Mouse (Mus musculus) mesoderm, embryonic 11.5 days (tissue): ENCODE data around the gene Hoxd13.

Experiments used
- DNase-seq: peaks from one replicate; pipeline ENCODE4 v3.0.0-alpha.2; 2012; ENCODE audit warnings: low read depth, low spot score

The Hoxd13 gene

DNA sequence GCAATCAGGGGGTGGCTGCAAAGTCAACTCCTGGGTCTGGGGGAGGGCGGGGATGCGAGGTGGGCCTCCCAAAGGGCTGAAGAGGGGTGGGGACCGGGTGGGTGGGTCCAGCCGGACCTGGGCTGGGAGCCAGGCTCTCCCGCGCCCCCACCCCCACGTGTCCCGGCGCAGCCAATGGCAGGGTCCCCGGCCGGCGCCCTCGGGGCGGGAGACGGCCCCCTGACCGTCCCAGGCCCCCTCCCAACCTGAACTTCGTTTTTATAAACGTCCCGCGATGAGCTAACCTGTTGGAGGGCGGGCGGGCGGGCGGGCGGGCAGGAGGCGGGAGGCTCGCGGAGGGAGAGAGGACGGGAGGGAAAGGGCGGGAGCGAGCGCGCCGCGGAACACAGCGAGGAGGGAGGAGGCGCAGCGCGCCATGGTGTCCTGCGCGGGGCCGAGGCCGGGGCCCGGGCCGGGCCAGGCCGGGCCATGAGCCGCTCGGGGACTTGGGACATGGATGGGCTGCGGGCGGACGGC, at the start of gene Hoxd13:
Gene Hoxd13, plus strand, starts transcription at position 469 of the 516 bp plus-strand sequence.
- no peak for DNase-seq

DNA sequence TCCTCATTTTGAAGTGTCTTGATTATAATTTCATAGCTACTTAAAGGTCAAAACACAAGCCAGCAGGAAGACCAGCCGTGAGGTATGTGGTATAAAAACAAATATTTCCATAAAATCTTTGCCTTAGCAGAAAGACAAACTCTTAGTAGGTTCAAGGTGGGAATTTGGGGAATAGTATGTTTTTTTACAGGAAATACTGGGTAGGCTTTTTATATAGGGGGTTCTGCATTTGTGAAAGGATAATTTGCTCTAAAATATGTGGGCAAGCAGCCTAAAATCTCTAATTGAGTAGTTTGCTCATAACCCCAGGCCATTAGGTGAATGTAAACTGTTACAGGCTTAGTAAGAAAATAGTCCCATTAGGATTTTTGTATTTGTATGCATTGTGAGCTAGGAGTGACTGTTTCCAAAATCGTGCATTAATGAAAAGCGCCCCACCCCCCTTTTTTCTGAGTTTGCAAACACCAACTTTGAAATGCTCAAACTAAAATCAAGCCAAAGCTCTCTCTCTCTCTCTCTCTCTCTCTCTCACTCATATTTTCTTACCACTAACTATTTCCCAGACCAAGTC, 48.3 kb upstream of the Hoxd13 start:
- DNase-seq: no peak

DNA sequence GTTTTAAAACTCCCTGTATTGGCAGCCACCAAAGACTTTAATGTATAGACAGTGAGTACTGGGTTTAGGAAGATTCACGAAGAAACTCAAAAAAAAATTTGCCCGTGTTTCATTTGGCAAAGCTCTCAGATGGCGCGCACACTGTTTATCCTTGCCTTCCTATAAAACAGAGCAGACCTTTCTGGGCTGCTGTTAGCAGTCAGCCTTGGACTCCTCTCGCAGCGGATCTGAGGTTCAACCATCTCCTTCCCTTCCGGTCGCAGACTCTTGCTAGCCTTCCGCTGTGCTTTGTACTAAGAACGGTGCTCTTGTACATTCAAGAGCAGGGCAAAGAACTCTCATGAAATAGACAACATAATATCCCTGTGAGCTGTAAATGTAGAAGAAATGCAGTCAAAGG, 47.7 kb upstream of the Hoxd13 start:
- no peak for DNase-seq

DNA sequence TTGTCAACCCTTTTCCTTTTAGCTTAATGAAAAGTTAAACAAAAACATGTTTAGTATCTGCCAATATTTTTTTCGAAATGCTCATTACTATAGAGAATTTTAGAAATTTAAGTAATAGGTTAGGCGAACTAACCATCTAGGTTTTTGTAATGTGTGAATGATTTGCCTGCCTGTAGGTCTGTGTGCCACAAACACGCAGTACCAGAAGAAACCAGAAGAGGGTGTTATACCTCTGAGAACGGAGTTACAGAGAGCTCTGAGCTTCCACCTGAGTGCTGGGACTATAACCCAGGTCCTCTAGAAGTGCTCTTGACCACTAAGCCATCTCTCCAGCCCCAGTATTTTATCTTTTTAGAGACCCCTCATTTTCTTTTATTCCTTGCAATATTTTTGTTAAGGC, 32.7 kb upstream of the Hoxd13 start:
- DNase-seq: no peak

DNA sequence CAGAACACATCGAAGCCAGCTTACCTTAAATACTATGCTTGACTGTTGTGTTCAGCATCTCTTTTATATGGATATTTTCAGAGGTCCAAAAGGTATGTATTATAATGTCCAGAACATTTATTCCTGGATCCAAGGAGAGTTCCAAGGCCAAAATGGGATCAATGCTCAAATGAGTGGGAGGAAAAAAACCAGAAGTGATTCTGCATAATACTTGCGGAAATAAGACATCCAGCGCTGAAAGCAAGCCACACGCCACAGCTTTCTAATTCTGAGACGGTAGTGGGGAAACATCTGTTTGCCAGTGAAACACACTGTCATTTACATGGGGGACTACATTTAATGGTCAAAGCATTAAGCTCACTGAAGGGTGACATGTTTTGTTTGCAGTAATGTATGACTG, 25.7 kb upstream of the Hoxd13 start:
- no peak for DNase-seq

DNA sequence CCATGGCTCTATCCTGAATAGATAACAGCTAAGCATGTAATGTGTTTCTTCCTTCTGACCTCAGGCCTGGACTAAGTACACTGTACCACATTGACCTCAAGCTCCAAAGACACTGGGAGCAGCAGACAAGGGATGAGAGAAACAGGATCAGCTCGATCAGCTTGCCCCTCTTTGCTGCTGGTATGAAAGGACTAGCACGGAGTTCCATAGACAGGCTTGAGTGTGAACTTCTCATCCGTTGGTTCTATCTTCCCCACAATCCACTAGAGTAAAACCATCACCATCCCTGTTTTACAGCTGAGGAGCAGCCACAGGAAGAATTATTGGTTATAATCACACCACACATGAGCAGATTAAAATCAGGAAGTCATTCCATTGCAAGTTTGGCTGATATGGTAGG, 22.5 kb upstream of the Hoxd13 start:
- DNase-seq: no peak

DNA sequence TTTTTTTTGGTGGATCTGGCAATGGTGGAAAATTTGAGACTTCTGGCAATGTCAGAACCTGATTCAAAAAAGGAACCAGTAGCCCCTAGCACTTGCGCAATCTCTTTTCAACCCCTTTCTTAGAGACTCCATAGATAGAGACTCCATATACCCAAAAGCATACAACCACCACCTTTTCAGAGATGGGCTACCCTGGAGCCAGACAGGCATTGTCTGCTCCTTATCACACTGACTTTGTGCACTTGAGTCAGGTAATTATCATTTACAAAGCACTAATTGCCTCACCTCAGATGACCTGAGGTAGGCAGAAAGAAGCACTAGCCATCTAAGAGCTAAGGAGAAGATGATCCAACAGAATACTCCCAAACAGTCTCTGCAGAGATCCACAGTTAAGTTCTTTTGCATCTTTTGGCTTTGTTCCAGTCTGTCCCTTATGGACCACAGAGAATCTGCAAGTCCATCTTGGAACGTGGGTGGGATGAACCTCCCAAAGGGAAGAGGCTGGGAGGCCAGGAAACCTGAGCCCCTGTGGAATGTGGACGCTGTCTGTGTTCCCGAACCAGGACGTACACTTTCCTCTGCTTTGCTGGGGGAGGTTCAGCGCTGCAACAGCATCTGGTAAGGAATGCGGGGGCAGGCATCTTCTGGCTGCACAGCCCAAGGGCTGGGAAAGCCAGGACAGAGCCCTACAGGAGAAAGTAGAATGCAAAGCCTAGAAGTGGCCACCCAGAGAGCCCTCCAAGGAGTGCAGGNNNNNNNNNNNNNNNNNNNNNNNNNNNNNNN, 20.8 kb upstream of the Hoxd13 start:
- DNase-seq: peak; percentile 44

DNA sequence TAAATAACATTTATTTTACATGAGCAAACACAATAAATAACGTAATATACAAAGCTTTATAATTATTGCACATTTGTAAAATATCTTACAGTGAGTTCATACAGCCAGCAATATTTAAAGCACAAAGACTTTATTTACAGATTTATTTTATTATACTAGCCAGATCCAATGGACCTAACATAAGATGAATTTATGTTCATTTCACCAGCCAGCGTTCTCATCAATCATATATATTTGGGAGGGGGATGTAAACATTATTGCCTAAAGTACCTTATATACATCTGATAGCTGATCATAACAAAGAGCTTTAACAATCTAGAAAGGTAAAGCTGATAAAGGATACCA, 15.1 kb upstream of the Hoxd13 start:
- DNase-seq: no peak

DNA sequence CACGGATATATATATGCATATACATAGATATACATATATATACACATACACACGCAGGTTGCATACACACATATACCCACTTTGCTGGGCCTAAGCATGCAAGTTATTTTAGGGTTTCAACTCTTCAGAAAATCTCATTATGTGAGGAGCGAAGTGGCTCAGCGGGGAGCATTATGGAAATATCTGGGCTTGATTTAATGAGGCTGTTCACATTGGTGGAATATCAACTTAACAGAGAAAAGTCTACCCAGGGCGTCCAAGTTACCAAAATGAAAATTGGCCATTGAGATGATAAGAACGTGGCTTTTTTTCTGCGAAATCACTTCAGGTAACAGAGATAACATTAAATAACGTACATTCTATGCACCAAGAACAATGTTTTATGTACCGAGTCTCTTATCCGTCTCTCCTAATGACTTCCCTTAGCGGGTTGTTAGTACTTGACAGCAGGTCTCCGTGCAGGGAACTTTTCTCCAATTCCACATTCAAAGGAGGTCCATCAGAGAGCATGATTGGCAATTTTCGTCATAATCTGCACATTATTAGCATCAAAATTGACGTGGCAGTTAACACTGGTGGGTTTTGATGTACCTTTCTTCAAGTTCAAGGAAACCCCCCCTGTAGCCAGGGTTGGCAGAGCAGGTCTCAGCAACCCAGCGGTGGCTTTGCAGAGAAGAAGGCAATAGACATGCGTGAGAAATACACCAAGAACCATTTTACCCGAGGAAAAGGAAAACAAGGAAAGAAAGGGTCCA, 14.2 kb upstream of the Hoxd13 start:
- DNase-seq: peak; percentile 30

DNA sequence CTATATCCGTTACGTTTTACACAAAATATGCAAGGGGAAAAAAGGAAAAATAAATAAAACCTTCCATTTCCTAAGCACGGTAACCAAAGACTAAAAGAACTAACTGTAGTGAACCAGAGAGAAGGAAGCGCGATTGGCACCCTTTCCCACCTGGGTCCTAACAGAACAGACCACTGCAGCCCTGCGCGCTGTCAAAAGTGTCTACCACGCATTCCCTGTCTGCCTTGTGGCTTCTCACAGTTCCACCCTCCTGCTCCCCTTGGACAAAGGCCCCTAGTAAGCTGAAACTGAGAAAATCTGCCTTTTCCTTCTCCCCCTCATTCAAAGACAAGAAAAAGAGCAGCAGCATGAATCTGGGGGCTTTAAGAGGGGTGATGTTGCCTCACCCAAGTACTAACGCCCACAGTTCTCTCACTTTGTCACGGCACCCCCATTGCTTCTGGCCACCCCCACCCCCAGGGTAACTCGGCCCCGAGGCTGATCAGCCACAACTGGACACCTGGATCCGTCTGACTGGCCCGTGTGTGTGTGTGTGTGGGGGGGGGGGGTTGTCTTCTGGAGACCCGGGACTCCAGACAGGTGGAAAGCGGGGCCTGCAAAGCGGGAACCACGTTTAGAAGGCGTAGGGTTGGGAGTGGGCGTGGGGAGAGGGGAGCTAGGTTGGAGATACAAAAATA, 13.2 kb upstream of the Hoxd13 start:
- no peak for DNase-seq

DNA sequence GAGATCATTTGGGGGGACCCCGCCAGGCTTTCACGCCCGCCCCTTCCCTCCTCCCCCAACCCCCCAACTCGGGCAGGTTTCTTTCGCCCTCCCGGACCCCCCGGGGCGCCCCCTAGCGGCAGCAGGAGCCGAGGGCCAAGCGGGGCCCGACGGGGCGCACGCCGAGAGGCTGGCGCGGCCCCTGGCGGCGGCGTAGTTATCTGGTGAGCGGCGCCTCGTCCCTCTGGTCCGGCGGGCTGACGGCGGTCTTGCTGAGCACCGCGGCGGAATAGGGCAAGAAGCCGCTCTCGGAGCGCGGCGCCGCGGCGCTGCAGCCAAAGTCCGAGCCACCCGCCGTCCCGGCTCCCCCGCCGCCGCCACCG, 12.7 kb upstream of the Hoxd13 start:
- DNase-seq: no peak

DNA sequence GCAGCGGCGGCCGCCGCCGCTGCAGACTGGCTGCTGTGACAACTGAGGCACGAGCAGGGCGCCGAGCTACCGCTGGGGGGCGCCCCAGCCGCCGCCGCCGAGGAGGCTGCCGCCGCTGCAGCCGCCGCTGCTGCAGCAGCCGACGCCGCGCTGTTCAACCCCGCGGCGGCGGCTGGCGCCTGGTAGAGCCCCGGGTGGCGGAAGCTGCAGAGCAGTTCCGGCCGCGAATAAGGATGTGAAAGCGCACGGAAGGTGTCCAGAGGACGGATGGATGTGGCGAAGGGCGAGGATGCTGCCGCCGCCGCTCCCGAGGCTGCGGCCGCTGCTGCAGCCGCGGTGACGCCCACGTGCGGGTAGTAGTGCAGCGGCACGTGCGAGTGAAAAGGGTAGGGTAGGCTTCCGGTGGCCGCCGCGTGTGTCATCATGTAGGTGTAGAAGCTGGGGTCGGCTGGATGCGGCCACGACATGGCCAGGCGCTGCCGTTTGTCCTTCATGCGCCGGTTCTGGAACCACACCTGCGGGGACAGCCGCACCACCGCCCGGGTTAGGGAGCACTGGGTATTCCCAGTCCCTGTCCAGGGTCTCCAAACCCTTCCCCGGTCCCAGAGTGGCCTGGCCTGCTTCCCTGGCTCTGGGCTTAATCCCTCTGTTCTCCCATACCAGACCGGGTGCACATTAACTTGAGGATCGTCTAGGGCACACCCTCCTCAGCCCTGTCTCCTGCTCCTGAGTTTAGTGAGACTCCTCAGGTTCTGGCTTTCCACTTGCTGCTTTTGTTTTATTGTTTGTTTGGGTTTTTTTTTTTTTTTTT, 12.1 kb upstream of the Hoxd13 start:
- peak; percentile 48 for DNase-seq

DNA sequence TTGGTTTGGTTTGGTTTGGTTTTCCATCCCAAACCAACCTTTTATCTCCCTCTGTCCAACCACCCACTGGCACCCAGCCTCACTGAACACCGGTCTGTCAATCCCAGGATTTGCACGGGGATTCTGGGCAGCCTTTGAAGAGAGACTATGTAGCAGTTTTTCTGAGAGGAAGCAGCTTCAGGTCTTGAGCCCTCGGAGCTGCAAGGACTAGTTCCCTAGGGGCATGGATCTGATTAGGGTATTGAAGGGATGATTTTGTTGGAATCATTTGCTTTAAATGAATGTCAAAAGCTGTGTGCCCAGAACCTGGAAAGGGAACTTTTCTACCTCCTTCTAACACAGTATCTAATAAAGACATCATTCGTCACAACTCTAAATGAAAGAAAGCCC, 11.5 kb upstream of the Hoxd13 start:
- peak; percentile 39 for DNase-seq

DNA sequence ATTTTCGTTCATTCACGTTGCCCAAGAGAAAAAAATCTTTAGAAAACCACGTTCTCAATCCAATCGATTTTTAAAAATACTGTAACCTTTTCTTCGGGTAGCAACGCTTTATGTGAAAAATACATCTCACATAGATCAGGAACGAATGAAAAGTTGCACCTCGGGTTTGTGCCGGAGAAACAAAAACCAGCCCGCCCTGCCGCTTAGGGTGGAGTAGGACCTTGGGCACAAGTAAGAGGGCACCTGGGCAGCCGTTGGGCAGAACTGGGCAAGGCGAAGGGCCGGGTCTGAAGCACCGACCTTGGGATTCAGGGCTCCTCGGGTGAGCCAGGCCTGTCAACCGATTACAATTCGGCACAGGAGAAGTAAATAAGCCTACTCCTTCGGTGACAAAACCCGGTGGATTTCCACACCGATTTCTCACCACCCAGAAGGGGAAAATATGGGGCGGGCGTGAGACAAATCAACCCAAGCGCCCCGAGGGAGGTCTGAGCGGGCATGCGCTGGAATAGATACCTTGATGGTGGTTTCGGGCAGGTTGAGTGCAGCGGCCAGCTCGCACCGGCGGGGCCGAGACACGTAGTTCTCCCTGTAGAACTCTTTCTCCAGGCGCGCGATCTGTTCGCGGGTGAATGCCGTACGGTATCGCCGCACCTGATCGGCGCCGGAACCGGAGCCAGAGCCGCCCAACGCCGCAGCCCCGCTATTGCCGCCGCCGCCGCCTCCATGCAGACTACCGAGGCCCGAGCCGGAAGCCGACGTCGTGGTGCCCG, 10.7 kb upstream of the Hoxd13 start:
- DNase-seq: peak; percentile 37

DNA sequence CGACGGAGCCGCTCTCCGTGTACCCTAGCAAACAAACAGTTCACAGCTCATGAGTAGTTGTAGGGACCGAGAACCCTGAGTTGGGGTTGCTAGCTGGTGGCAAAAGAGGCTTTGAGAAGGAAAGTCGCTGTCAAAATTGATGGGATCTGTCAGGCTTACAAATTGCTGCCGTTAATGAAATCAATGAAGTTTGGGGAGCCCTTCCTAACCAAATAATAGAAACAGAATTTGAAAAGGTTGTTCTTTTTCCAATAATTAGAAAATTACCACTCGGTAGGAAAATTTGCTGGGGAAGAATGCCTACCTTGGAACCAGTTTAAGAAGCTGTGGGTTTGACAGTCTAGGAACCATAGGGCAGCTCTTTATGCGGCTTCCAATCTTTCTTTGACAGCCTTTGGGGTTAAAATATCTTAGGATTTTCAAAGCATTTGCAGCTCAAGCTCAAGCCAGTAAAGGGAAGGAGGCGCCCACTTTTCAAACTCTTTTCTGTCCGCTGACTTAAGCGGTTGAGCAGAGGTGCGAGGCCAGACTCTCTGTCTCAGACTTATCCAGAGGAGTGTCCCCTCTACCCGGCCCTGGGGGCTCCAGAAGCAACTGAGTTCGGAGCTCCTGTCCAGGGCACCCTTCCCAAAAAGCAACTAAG, 10.0 kb upstream of the Hoxd13 start:
- DNase-seq: peak; percentile 37

DNA sequence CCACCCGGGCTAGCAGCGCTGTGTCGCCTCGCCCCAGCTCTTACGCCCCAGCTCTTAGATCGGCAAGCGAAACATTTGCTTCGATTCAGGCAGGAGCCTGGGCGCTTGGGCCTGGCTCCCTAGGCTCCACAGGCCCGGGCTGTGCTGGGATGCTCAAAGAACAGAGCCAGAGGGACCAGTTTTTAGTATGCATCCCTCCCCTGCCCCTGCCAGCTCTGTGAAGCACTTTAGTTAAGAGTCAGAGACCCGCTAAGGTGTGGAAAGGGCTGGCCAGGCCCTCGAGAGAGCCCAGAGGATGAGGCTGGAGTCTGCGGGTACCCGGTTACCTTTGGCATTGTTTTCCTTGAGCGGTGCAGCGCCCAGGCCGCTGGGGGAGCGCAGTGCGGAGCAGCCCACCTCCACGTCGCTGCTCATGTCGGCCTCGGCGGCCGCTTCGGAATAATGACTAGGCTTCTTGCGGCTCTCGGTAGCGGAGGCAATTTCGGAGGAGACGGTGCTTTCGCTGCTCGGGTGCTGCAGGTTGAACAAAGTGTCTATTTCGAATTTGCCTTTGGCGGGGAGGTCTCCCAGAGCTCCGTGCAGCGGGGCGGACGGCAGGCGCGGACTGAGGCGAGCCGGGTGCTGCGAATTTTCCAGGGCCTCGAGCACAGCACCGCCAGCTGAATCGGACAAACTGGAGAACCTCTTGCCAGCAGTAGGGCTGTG, 9.3 kb upstream of the Hoxd13 start:
- DNase-seq: peak; percentile 52

DNA sequence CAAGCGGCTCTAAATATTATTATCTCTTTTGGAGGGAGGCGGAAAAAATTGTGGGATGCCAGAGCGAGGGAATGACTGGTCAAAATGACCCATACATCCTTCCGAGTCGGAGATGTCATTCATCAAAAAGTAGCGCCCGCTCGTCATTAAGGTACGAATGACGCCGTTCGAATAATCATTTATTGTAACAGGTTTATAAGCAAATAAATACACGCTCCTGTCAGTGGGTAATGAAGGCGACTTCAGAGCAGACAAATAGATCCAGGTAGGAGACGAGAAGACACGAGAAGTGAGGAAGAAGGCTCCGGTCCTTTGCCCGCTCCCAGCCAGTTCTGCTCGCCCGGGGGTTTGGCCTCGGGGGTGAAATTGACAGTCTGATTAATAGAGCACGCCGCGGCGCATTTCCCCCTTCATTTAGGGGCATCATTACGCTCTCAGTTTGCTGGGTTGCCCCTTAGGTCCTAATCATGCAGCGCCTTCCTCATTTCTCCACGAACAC, 8.6 kb upstream of the Hoxd13 start, which contains the start of gene Evx2:
Gene Evx2, minus strand, starts transcription at position 51 of the 499 bp plus-strand sequence.
- DNase-seq: peak; percentile 42

DNA sequence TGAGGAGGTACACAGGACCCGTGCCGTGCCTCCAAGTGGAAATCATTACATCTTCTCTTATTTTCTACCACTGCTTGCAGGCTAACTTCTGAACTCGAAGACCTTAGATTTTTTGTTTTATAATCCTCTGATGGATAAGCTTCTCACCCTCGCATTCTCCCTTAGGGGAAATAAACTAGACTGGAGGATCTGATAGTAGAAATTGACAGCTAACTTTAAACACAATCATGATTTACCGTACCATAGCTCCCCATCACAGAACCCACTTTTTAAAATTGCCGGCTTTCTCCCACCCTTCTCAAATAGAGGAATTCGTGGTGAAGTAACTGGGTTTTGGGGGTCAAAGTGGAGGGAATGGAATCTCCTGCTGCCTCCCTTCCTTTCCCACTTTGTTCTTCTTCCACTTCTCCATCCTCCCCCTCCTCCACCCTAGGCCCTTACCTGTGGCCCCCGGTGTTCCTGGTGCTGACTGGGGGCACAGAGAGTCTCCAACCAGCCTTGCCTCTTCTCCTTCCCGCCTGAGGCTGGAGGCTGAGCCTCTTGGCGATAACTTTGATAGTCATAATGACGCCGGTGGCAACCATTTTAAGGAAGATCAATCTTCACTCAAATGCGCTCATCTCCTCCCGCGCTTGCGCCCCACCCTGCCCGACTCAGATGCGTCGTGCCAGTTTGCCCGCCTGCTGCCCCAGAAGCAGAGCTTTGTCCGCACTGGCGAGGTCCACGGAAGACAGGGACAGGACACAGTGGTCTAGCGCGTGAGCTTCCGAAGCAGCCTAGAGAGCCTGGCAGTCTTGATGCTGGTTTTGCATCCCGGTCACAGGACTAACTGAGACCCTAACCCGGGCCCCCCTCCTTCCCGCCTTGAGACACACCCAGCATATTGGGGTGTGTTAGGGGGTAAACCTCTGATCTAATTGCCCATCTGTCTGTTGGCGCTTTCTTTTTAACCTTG, 7.4 kb upstream of the Hoxd13 start:
- DNase-seq: peak; percentile 26
